Mouse (Mus musculus): ENCODE results near the gene Naa80. TPM values are rescaled to one million over a fixed set of nuclear protein-coding genes. Genes with fewer than 3 reads are reported as not detected.

Naa80 gene
- total RNA-seq, 1 experiment = 7.3 TPM

- in situ Hi-C loops (cut with MboI; ENCODE audit: low sequenced_read_pairs in 2 of 2, unreplicated experiment in 2 of 2) = no loop called here
- H3K9me3 ChIP-seq (ENCODE audit: control insufficient read depth, insufficient read depth, low read depth, low read length) = no peaks in the 10 kb centered on the region
- TF ChIP-seq MAFK (IDR thresholded peaks at IDR 0.05; ENCODE audit: insufficient read depth, low read depth, low read length) (no peak), ZC3H11A (IDR thresholded peaks at IDR 0.05; ENCODE audit: borderline replicate concordance, low read depth, low read length) (no peak), ZNF384 (IDR thresholded peaks at IDR 0.05; ENCODE audit: low read depth, low read length) (no peak), HCFC1 (IDR thresholded peaks at IDR 0.05; ENCODE audit: borderline replicate concordance, insufficient read depth, low read length) (no peak), CHD2 (IDR thresholded peaks at IDR 0.05; ENCODE audit: low read depth, low read length) (no peak)
- H3K9ac ChIP-seq (ENCODE audit: insufficient read depth, low read depth, low read length, poor library complexity, severe bottlenecking) = no peak overlapping the region
- H3K36me3 ChIP-seq (ENCODE audit: control insufficient read depth, insufficient read depth, low read length, poor library complexity, severe bottlenecking) = no peaks in the 10 kb centered on the region
- H3K27ac ChIP-seq (ENCODE audit: insufficient read depth, low read depth, low read length, poor library complexity, severe bottlenecking) = no peak overlapping the region
- H3K4me3 ChIP-seq (ENCODE audit: insufficient read depth in 1 of 2, low read depth in 1 of 2, low read length in 2 of 2, poor library complexity in 1 of 2, severe bottlenecking in 1 of 2) = no peak overlapping the region
- peaks cover 6 to 50% of the 10 kb centered on the region in 2 experiments; a peak in 3 of 4 replicates for H3K4me1 ChIP-seq (ENCODE audit: control insufficient read depth in 2 of 2, insufficient read depth in 2 of 2, low read length in 2 of 2, poor library complexity in 1 of 2)
- no peak for DNase-seq (ENCODE audit: low read depth, low spot score)
Observed at GRCm38 (mm10) chr9:107607036-107607435, 28.3 kb downstream of the Naa80 start.

DNA sequence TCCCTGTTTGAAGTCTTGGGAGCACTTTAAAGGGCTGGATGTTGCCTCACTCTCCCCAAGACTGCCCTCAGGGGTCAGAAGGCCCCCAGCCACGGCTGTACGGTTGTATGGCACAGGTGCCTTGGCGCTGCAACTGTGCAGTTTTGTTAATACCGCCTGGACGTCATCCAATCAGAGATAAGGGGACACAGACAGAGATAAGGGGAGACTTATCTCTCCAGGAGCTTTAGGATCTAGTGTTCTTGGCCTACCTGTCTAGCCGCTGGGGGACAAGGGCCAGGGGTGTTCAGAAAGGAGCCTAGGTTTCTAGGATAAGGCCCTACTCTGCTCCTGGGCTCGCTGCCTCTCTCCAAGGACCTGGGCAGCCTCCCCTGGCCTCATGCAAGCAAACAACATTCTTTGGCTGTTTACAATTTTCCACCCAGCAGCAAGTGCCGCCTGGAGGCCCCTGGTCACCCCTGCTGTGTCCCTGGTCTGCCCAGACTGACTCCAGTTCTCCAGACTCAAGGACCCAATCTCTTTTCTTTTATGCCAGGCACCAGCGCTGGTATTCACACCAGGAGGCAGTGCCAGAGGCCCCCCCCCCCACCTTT lies 29.1 kb downstream of the Naa80 start:
- no peak for TF ChIP-seq MAFK (IDR thresholded peaks at IDR 0.05; ENCODE audit: insufficient read depth, low read depth, low read length)
- no peak for TF ChIP-seq ZNF384 (IDR thresholded peaks at IDR 0.05; ENCODE audit: low read depth, low read length)
- TF ChIP-seq HCFC1 (IDR thresholded peaks at IDR 0.05; ENCODE audit: borderline replicate concordance, insufficient read depth, low read length) = no peak
- no peak for TF ChIP-seq ZC3H11A (IDR thresholded peaks at IDR 0.05; ENCODE audit: borderline replicate concordance, low read depth, low read length)
- no peak for DNase-seq (ENCODE audit: low read depth, low spot score)
- no peak overlapping the region for H3K27ac ChIP-seq (ENCODE audit: insufficient read depth, low read depth, low read length, poor library complexity, severe bottlenecking)
- H3K36me3 ChIP-seq (ENCODE audit: control insufficient read depth, insufficient read depth, low read length, poor library complexity, severe bottlenecking) = no peaks in the 10 kb centered on the region
- no peaks in the 10 kb centered on the region for H3K9me3 ChIP-seq (ENCODE audit: control insufficient read depth, insufficient read depth, low read depth, low read length)
- peaks cover 6 to 51% of the 10 kb centered on the region in 2 experiments; a peak in 3 of 4 replicates for H3K4me1 ChIP-seq (ENCODE audit: control insufficient read depth in 2 of 2, insufficient read depth in 2 of 2, low read length in 2 of 2, poor library complexity in 1 of 2)
- H3K4me3 ChIP-seq (ENCODE audit: insufficient read depth in 1 of 2, low read depth in 1 of 2, low read length in 2 of 2, poor library complexity in 1 of 2, severe bottlenecking in 1 of 2) = no peak overlapping the region
- H3K9ac ChIP-seq (ENCODE audit: insufficient read depth, low read depth, low read length, poor library complexity, severe bottlenecking) = no peak overlapping the region
- in situ Hi-C loops (cut with MboI; ENCODE audit: low sequenced_read_pairs in 2 of 2, unreplicated experiment in 2 of 2) = no loop called here

DNA sequence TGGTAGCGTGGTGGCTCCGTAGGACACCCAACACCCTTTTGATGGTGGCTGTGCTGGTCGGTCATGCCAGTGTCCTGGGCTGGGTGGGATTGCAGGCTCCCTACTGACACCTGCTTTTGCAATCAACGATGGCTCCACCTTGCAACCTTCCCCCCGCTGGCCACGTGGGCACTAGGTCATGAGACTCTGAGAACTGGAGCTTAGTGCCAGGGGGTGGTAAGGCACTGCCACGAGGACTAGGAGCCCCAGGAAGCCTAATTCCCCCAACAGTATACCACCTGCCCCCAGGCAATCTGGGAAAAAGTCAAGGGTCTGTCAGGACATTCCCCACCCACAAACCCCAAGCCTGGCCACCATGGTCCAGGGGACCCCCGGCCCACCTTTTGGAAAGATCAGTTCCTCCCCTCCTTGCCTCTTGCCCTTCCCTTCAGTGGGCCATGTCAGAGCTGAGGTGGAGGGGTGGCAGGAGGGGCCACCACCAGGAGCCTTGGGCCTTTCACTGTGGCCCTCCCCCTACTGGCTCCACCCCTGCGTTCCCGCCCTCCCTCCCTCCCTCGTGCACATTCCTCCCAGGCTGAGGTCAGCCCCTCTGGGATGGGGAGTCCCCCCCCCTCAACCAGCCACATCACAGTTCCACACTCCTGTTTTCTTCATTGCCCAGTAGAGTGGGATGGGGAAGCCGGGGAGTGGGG lies 30.2 kb downstream of the Naa80 start, which contains the start of gene Sema3b:
Gene Sema3b (minus strand): TSS at position 489 of the 692 bp plus-strand sequence.
- no peak within 1 kb of the TSS for H3K4me3 ChIP-seq (ENCODE audit: insufficient read depth in 1 of 2, low read depth in 1 of 2, low read length in 2 of 2, poor library complexity in 1 of 2, severe bottlenecking in 1 of 2)
- TF ChIP-seq HCFC1 (IDR thresholded peaks at IDR 0.05; ENCODE audit: borderline replicate concordance, insufficient read depth, low read length) (no peak), ZC3H11A (IDR thresholded peaks at IDR 0.05; ENCODE audit: borderline replicate concordance, low read depth, low read length) (no peak), CHD2 (IDR thresholded peaks at IDR 0.05; ENCODE audit: low read depth, low read length) (no peak), ZNF384 (IDR thresholded peaks at IDR 0.05; ENCODE audit: low read depth, low read length) (no peak), MAFK (IDR thresholded peaks at IDR 0.05; ENCODE audit: insufficient read depth, low read depth, low read length) (no peak)
- H3K4me1 ChIP-seq (ENCODE audit: control insufficient read depth in 2 of 2, insufficient read depth in 2 of 2, low read length in 2 of 2, poor library complexity in 1 of 2) = peaks cover 6 to 51% of the 10 kb centered on the region in 2 experiments; a peak in 3 of 4 replicates
- no peak within 1 kb of the TSS for H3K27ac ChIP-seq (ENCODE audit: insufficient read depth, low read depth, low read length, poor library complexity, severe bottlenecking)
- no peaks in the 10 kb centered on the region for H3K9me3 ChIP-seq (ENCODE audit: control insufficient read depth, insufficient read depth, low read depth, low read length)
- in situ Hi-C loops (cut with MboI; ENCODE audit: low sequenced_read_pairs in 2 of 2, unreplicated experiment in 2 of 2) = no loop called here
- no peak for DNase-seq (ENCODE audit: low read depth, low spot score)
- no peak within 1 kb of the TSS for H3K9ac ChIP-seq (ENCODE audit: insufficient read depth, low read depth, low read length, poor library complexity, severe bottlenecking)
- H3K36me3 ChIP-seq (ENCODE audit: control insufficient read depth, insufficient read depth, low read length, poor library complexity, severe bottlenecking) = no peaks in the 10 kb centered on the region

DNA sequence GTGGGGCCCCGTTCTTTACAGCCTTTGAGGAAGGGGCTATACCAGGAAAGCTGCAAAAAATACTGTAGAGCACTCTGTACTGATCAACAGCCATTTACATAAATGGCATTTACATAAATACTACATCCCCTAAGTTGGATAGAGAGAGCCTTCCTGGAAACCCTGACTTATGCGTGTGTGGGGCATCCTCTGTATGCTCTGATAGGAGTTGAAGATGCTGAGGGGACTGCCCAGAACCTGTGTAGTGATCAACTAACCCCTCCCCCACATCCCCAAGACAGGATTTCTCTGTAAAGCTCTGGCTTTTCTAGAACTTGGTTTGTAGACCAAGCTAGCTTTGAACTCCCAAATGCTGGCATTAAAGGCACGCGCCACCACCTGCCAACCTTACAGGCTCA lies 30.7 kb downstream of the Naa80 start:
- no peak overlapping the region for H3K4me3 ChIP-seq (ENCODE audit: insufficient read depth in 1 of 2, low read depth in 1 of 2, low read length in 2 of 2, poor library complexity in 1 of 2, severe bottlenecking in 1 of 2)
- no peak overlapping the region for H3K27ac ChIP-seq (ENCODE audit: insufficient read depth, low read depth, low read length, poor library complexity, severe bottlenecking)
- TF ChIP-seq ZC3H11A (IDR thresholded peaks at IDR 0.05; ENCODE audit: borderline replicate concordance, low read depth, low read length) = no peak
- no peak for TF ChIP-seq MAFK (IDR thresholded peaks at IDR 0.05; ENCODE audit: insufficient read depth, low read depth, low read length)
- TF ChIP-seq HCFC1 (IDR thresholded peaks at IDR 0.05; ENCODE audit: borderline replicate concordance, insufficient read depth, low read length) = no peak
- no peak for TF ChIP-seq CHD2 (IDR thresholded peaks at IDR 0.05; ENCODE audit: low read depth, low read length)
- TF ChIP-seq ZNF384 (IDR thresholded peaks at IDR 0.05; ENCODE audit: low read depth, low read length) = no peak
- H3K4me1 ChIP-seq (ENCODE audit: control insufficient read depth in 2 of 2, insufficient read depth in 2 of 2, low read length in 2 of 2, poor library complexity in 1 of 2) = peaks cover 6 to 48% of the 10 kb centered on the region in 2 experiments; a peak in 3 of 4 replicates
- H3K36me3 ChIP-seq (ENCODE audit: control insufficient read depth, insufficient read depth, low read length, poor library complexity, severe bottlenecking) = no peaks in the 10 kb centered on the region
- no peaks in the 10 kb centered on the region for H3K9me3 ChIP-seq (ENCODE audit: control insufficient read depth, insufficient read depth, low read depth, low read length)
- in situ Hi-C loops (cut with MboI; ENCODE audit: low sequenced_read_pairs in 2 of 2, unreplicated experiment in 2 of 2) = no loop called here
- no peak overlapping the region for H3K9ac ChIP-seq (ENCODE audit: insufficient read depth, low read depth, low read length, poor library complexity, severe bottlenecking)
- DNase-seq (ENCODE audit: low read depth, low spot score) = no peak

Measured in ES-E14 (cell line).